Mouse (Mus musculus) megakaryocyte progenitor cell, adult 5-6 weeks (primary cell): Measurements from ENCODE around the gene Olfr591. TPM values are rescaled to one million over a fixed set of nuclear protein-coding genes. Genes with fewer than 3 reads are reported as not detected.
"Not testable (repeated sequence)": the region's sequence is repeated elsewhere in the genome, so short reads cannot be mapped to it uniquely, and the experiment has no call there.

Experiments
- ATAC-seq: replicated peaks from 2 replicates; pipeline ENCODE4 v1.8.0; 2016; ENCODE audit warnings: mild to moderate bottlenecking, moderate TSS enrichment, inconsistent platforms; ENCODE audit not compliant: poor library complexity
- total RNA-seq, 2 experiments: library from RNA; stranded (forward) in 1 of 2; stranded (reverse) in 1 of 2; fragments of 157-497, 149-512 nt in 1 of 2; fragments of 200-1000 nt in 1 of 2; gene quantifications; 2 replicates each; pipeline versions ENCODE4 v1.2.3 to v1.2.4; 2015 to 2017

Gene Olfr591
- total RNA-seq (2015), result not detected in 2 replicates
- not detected in 2 replicates for total RNA-seq (2017)

- no peak for ATAC-seq
These were observed at the start of gene Olfr591 for GRCm38 (mm10) chr7:103178240-103178639. Gene Olfr591 (minus strand): TSS chr7:103178340.

- no peak for ATAC-seq
These were observed 38.6 kb upstream of the Olfr591 start, which contains the start of gene Olfr594 for GRCm38 (mm10) chr7:103216696-103217095. Gene Olfr594 (plus strand): TSS chr7:103216996.

- peak; percentile 88 for ATAC-seq
These were observed 33.9 kb upstream of the Olfr591 start for GRCm38 (mm10) chr7:103212050-103212449.

- no peak for ATAC-seq
These were observed 33.4 kb upstream of the Olfr591 start, which contains the start of gene Olfr593 for GRCm38 (mm10) chr7:103211562-103211961. Gene Olfr593 (plus strand): TSS chr7:103211862.

GRCm38 (mm10) chr7:103184503-103184902 lies 6.4 kb upstream of the Olfr591 start, which contains the start of gene Olfr592:
Gene Olfr592 (plus strand): TSS chr7:103184803.
- not testable (repeated sequence) for ATAC-seq

GRCm38 (mm10) chr7:103169697-103170096 lies 8.4 kb downstream of the Olfr591 start:
- no peak for ATAC-seq

- no peak for ATAC-seq
These were observed 21.9 kb downstream of the Olfr591 start, which contains the start of gene Olfr589 for GRCm38 (mm10) chr7:103156256-103156655. Gene Olfr589 (minus strand): TSS chr7:103156356.

GRCm38 (mm10) chr7:103140579-103140978 lies 37.6 kb downstream of the Olfr591 start, which contains the start of gene Olfr588-ps1:
Gene Olfr588-ps1 (plus strand): TSS chr7:103140879.
- no peak for ATAC-seq

- ATAC-seq, result no peak
These were observed 52.6 kb downstream of the Olfr591 start, which contains the start of gene Olfr586 for GRCm38 (mm10) chr7:103125538-103125937. Gene Olfr586 (minus strand): TSS chr7:103125638.

- no peak for ATAC-seq
These were observed 58.7 kb downstream of the Olfr591 start for GRCm38 (mm10) chr7:103119406-103119805.

Other genes with a start within 250 kb of the Olfr591 start
- not detected in 2 replicates for gene Olfr573-ps1, start 235.8 kb downstream of the Olfr591 start, total RNA-seq (2015)
- gene Olfr573-ps1, start 235.8 kb downstream of the Olfr591 start, total RNA-seq (2017), result not detected in 2 replicates
- not detected in 2 replicates for gene Olfr574, start 229.9 kb downstream of the Olfr591 start, total RNA-seq (2015)
- not detected in 2 replicates for gene Olfr574, start 229.9 kb downstream of the Olfr591 start, total RNA-seq (2017)
- not detected in 2 replicates for gene Olfr575, start 219.6 kb downstream of the Olfr591 start, total RNA-seq (2015)
- not detected in 2 replicates for gene Olfr575, start 219.6 kb downstream of the Olfr591 start, total RNA-seq (2017)
- not detected in 2 replicates for gene Olfr576, start 215.7 kb downstream of the Olfr591 start, total RNA-seq (2015)
- gene Olfr576, start 215.7 kb downstream of the Olfr591 start, total RNA-seq (2017), result not detected in 2 replicates
- gene Olfr577, start 202.4 kb downstream of the Olfr591 start, total RNA-seq (2015), result not detected in 2 replicates
- gene Olfr577, start 202.4 kb downstream of the Olfr591 start, total RNA-seq (2017), result not detected in 2 replicates
- gene Olfr578, start 189.0 kb downstream of the Olfr591 start, total RNA-seq (2015), result not detected in 2 replicates
- not detected in 2 replicates for gene Olfr578, start 189.0 kb downstream of the Olfr591 start, total RNA-seq (2017)
- gene Olfr582, start 140.3 kb downstream of the Olfr591 start, total RNA-seq (2015), result not detected in 2 replicates
- gene Olfr582, start 140.3 kb downstream of the Olfr591 start, total RNA-seq (2017), result not detected in 2 replicates
- not detected in 2 replicates for gene Olfr583, start 127.0 kb downstream of the Olfr591 start, total RNA-seq (2015)
- gene Olfr583, start 127.0 kb downstream of the Olfr591 start, total RNA-seq (2017), result not detected in 2 replicates
- not detected in 2 replicates for gene Olfr584, start 96.5 kb downstream of the Olfr591 start, total RNA-seq (2015)
- gene Olfr584, start 96.5 kb downstream of the Olfr591 start, total RNA-seq (2017), result not detected in 2 replicates
- gene Olfr585, start 80.6 kb downstream of the Olfr591 start, total RNA-seq (2015), result not detected in 2 replicates
- not detected in 2 replicates for gene Olfr585, start 80.6 kb downstream of the Olfr591 start, total RNA-seq (2017)
- not detected in 2 replicates for gene Olfr586, start 52.7 kb downstream of the Olfr591 start, total RNA-seq (2015)
- not detected in 2 replicates for gene Olfr586, start 52.7 kb downstream of the Olfr591 start, total RNA-seq (2017)
- not detected in 2 replicates for gene Olfr588-ps1, start 37.5 kb downstream of the Olfr591 start, total RNA-seq (2015)
- gene Olfr588-ps1, start 37.5 kb downstream of the Olfr591 start, total RNA-seq (2017), result not detected in 2 replicates
- gene Olfr589, start 22.0 kb downstream of the Olfr591 start, total RNA-seq (2015), result not detected in 2 replicates
- not detected in 2 replicates for gene Olfr589, start 22.0 kb downstream of the Olfr591 start, total RNA-seq (2017)
- gene Olfr592, start 6.5 kb upstream of the Olfr591 start, total RNA-seq (2015), result not detected in 2 replicates
- gene Olfr592, start 6.5 kb upstream of the Olfr591 start, total RNA-seq (2017), result not detected in 2 replicates
- gene Olfr593, start 33.5 kb upstream of the Olfr591 start, total RNA-seq (2015), result not detected in 2 replicates
- not detected in 2 replicates for gene Olfr593, start 33.5 kb upstream of the Olfr591 start, total RNA-seq (2017)
- not detected in 2 replicates for gene Olfr594, start 38.7 kb upstream of the Olfr591 start, total RNA-seq (2015)
- gene Olfr594, start 38.7 kb upstream of the Olfr591 start, total RNA-seq (2017), result not detected in 2 replicates
- gene Usp17ld, start 74.2 kb upstream of the Olfr591 start, total RNA-seq (2015), result not detected in 2 replicates
- not detected in 2 replicates for gene Usp17ld, start 74.2 kb upstream of the Olfr591 start, total RNA-seq (2017)
- gene Olfr596, start 127.3 kb upstream of the Olfr591 start, total RNA-seq (2015), result not detected in 2 replicates
- not detected in 2 replicates for gene Olfr596, start 127.3 kb upstream of the Olfr591 start, total RNA-seq (2017)
- gene Olfr597, start 138.0 kb upstream of the Olfr591 start, total RNA-seq (2015), result not detected in 2 replicates
- gene Olfr597, start 138.0 kb upstream of the Olfr591 start, total RNA-seq (2017), result not detected in 2 replicates
- not detected in 2 replicates for gene Olfr598, start 145.2 kb upstream of the Olfr591 start, total RNA-seq (2015)
- not detected in 2 replicates for gene Olfr598, start 145.2 kb upstream of the Olfr591 start, total RNA-seq (2017)
- gene Olfr599, start 157.6 kb upstream of the Olfr591 start, total RNA-seq (2015), result not detected in 2 replicates
- gene Olfr599, start 157.6 kb upstream of the Olfr591 start, total RNA-seq (2017), result not detected in 2 replicates
- not detected in 2 replicates for gene Olfr600, start 171.3 kb upstream of the Olfr591 start, total RNA-seq (2015)
- not detected in 2 replicates for gene Olfr600, start 171.3 kb upstream of the Olfr591 start, total RNA-seq (2017)
- gene Olfr601, start 184.3 kb upstream of the Olfr591 start, total RNA-seq (2015), result not detected in 2 replicates
- gene Olfr601, start 184.3 kb upstream of the Olfr591 start, total RNA-seq (2017), result not detected in 2 replicates
- not detected in 2 replicates for gene Olfr603, start 207.8 kb upstream of the Olfr591 start, total RNA-seq (2015)
- not detected in 2 replicates for gene Olfr603, start 207.8 kb upstream of the Olfr591 start, total RNA-seq (2017)
- gene Usp17lc, start 236.7 kb upstream of the Olfr591 start, total RNA-seq (2015), result not detected in 2 replicates
- not detected in 2 replicates for gene Usp17lc, start 236.7 kb upstream of the Olfr591 start, total RNA-seq (2017)